Mouse (Mus musculus): ENCODE results near the gene Actr8. TPM values are rescaled to one million over a fixed set of nuclear protein-coding genes. Genes with fewer than 3 reads are reported as not detected.

The Actr8 gene
- 68.4 TPM in 2 replicates for polyA plus RNA-seq (2014; fragmentation: Nextera tagmentation; extraction: Ambion mirVana)

GRCm38 (mm10) chr14:29978254-29979204, at the start of gene Actr8:
Gene Actr8 (plus strand): TSS chr14:29978337.
- 2% methylated on average over 44 of the region's 44 CpGs for WGBS
- peak within 1 kb of the TSS; percentile 77 for H3K4me3 ChIP-seq (ENCODE audit: low read depth, low read length)
- H3K27ac ChIP-seq (replicated peaks; ENCODE audit: low read depth, low read length) = peak within 1 kb of the TSS; percentile 78
- no peaks in the 10 kb centered on the region for H3K9me3 ChIP-seq (replicated peaks; ENCODE audit: control insufficient read depth, low read length)
- no peaks in the 10 kb centered on the region for H3K4me1 ChIP-seq (ENCODE audit: control insufficient read depth, insufficient read depth, low read length)
- H3K9ac ChIP-seq (replicated peaks; ENCODE audit: low read length) = peak within 1 kb of the TSS; percentile 91
- peaks cover 12% of the 10 kb centered on the region for H3K36me3 ChIP-seq (replicated peaks; ENCODE audit: control insufficient read depth, insufficient read depth, low read depth, low read length)
- DNase-seq (ENCODE audit: low spot score) = peak; percentile 94
- ATAC-seq (replicated peaks; ENCODE audit: insufficient number of reproducible peaks, low FRiP score, low TSS enrichment, low read depth) = peak; percentile 98
- peak within 1 kb of the TSS; percentile 61 for H3K4me2 ChIP-seq (ENCODE audit: low read depth, low read length)
- no peaks in the 10 kb centered on the region for H3K27me3 ChIP-seq (ENCODE audit: control insufficient read depth, insufficient read depth, low read length)

DNA sequence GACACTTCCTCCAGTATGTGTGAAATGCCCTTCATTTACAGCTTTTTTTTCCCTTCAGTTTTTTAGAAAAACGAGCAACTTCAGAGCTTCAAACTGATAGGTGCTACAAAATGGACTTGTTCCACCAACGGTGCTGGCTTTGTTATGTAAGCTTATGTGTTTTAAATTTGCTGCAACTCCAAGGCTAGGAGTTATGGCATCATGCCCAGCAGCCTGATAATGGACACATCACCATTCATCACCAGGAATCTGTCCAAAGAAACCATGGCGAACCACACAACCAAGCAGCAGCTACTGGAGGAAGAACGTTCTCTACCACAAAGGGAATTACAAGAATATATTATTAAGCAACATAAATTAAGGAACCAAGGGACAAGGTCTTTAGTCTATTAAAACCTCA, 49.2 kb upstream of the Actr8 start:
- H3K4me3 ChIP-seq (ENCODE audit: low read depth, low read length) = no peak overlapping the region
- H3K4me2 ChIP-seq (ENCODE audit: low read depth, low read length) = no peak overlapping the region
- DNase-seq (ENCODE audit: low spot score) (no peak), ATAC-seq (replicated peaks; ENCODE audit: insufficient number of reproducible peaks, low FRiP score, low TSS enrichment, low read depth) (no peak)
- no peaks in the 10 kb centered on the region for H3K4me1 ChIP-seq (ENCODE audit: control insufficient read depth, insufficient read depth, low read length)
- H3K27ac ChIP-seq (replicated peaks; ENCODE audit: low read depth, low read length) = no peak overlapping the region
- WGBS = 85% methylated on average over 4 of the region's 4 CpGs
- no peaks in the 10 kb centered on the region for H3K36me3 ChIP-seq (replicated peaks; ENCODE audit: control insufficient read depth, insufficient read depth, low read depth, low read length)
- H3K27me3 ChIP-seq (ENCODE audit: control insufficient read depth, insufficient read depth, low read length) = no peaks in the 10 kb centered on the region
- no peaks in the 10 kb centered on the region for H3K9me3 ChIP-seq (replicated peaks; ENCODE audit: control insufficient read depth, low read length)
- H3K9ac ChIP-seq (replicated peaks; ENCODE audit: low read length) = no peak overlapping the region

DNA sequence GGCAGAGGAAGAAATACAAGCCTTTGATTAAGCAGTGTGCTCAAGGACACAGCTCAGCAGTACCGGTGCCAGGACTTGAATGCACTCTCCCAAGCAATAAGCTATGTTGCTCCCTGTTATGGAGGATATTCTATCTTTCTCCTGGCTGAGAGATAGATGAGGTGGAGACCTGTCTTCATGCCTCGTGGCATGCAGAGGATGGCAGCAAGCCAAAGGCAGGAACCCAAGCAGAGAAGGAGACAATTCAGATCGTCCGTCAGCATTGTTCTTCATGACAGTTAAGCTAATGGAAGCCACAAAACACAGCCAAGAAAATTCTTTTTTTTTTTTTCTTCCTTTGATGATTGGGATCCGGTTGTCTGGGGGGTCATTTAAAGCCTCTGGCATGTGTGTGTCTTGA, 42.6 kb upstream of the Actr8 start:
- H3K4me3 ChIP-seq (ENCODE audit: low read depth, low read length) = no peak overlapping the region
- 78% methylated on average over 5 of the region's 5 CpGs for WGBS
- no peak for ATAC-seq (replicated peaks; ENCODE audit: insufficient number of reproducible peaks, low FRiP score, low TSS enrichment, low read depth)

GRCm38 (mm10) chr14:29937466-29937865, 40.7 kb upstream of the Actr8 start:
- Histone ChIP-seq H3K27me3 (ENCODE audit: control insufficient read depth, insufficient read depth, low read length) (no peaks in the 10 kb centered on the region), H3K4me1 (ENCODE audit: control insufficient read depth, insufficient read depth, low read length) (no peaks in the 10 kb centered on the region), H3K4me3 (ENCODE audit: low read depth, low read length) (no peak overlapping the region), H3K9ac (replicated peaks; ENCODE audit: low read length) (no peak overlapping the region), H3K36me3 (replicated peaks; ENCODE audit: control insufficient read depth, insufficient read depth, low read depth, low read length) (no peaks in the 10 kb centered on the region), H3K27ac (replicated peaks; ENCODE audit: low read depth, low read length) (no peak overlapping the region), H3K4me2 (ENCODE audit: low read depth, low read length) (no peak overlapping the region), H3K9me3 (replicated peaks; ENCODE audit: control insufficient read depth, low read length) (no peaks in the 10 kb centered on the region)
- ATAC-seq (replicated peaks; ENCODE audit: insufficient number of reproducible peaks, low FRiP score, low TSS enrichment, low read depth) = no peak
- peak; percentile 3 for DNase-seq (ENCODE audit: low spot score)
- 90% methylated on average over 15 of the region's 15 CpGs for WGBS

More for the DNA sequence above, 42.6 kb upstream of the Actr8 start:
- no peak for DNase-seq (ENCODE audit: low spot score)
- no peak overlapping the region for H3K4me2 ChIP-seq (ENCODE audit: low read depth, low read length)
- H3K27me3 ChIP-seq (ENCODE audit: control insufficient read depth, insufficient read depth, low read length) = no peaks in the 10 kb centered on the region
- no peaks in the 10 kb centered on the region for H3K9me3 ChIP-seq (replicated peaks; ENCODE audit: control insufficient read depth, low read length)
- no peaks in the 10 kb centered on the region for H3K36me3 ChIP-seq (replicated peaks; ENCODE audit: control insufficient read depth, insufficient read depth, low read depth, low read length)
- no peak overlapping the region for H3K27ac ChIP-seq (replicated peaks; ENCODE audit: low read depth, low read length)
- no peak overlapping the region for H3K9ac ChIP-seq (replicated peaks; ENCODE audit: low read length)
- no peaks in the 10 kb centered on the region for H3K4me1 ChIP-seq (ENCODE audit: control insufficient read depth, insufficient read depth, low read length)

DNA sequence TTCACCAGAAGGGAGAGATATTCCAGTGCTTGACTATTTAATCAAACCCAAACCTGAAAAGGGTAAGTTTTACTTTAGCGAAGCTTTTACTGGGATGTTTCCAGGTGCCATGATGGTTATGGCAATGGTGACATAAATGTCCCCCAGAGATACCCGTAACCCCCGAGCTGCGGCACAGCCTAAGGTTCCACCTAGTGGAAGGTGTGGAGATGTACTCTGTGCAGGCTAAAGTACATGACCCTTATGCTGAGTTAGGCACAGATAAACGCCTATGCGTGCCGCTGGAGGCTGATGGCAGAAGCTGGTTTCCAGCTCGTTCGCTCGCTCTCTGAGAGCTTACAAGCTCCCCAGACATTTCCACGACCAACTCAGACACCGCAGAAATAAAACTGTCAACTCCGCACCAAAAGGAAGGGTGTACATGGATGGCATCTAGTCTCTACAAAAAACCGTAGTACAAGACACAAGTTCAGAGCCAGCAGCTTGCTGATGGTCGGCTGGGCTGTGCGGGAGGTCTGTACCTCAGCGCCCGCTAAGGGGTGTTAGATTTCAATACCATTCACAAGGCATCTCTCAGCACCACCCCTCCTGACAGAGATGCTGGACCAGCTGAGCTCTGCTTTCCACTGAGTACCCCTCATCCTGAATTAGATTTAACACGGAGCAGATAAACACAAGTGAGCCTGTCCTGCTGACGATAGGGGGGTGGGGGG, 38.4 kb upstream of the Actr8 start:
- DNase-seq (ENCODE audit: low spot score) (peak; percentile 49), ATAC-seq (replicated peaks; ENCODE audit: insufficient number of reproducible peaks, low FRiP score, low TSS enrichment, low read depth) (peak; percentile 48; the same call in 1 of the 2 replicates)
- H3K36me3 ChIP-seq (replicated peaks; ENCODE audit: control insufficient read depth, insufficient read depth, low read depth, low read length) = no peaks in the 10 kb centered on the region
- WGBS = 48% methylated on average over 20 of the region's 20 CpGs
- no peak overlapping the region for H3K27ac ChIP-seq (replicated peaks; ENCODE audit: low read depth, low read length)
- H3K4me2 ChIP-seq (ENCODE audit: low read depth, low read length) = no peak overlapping the region
- no peaks in the 10 kb centered on the region for H3K4me1 ChIP-seq (ENCODE audit: control insufficient read depth, insufficient read depth, low read length)
- H3K9me3 ChIP-seq (replicated peaks; ENCODE audit: control insufficient read depth, low read length) = no peaks in the 10 kb centered on the region
- H3K9ac ChIP-seq (replicated peaks; ENCODE audit: low read length) = no peak overlapping the region
- H3K4me3 ChIP-seq (ENCODE audit: low read depth, low read length) = no peak overlapping the region
- H3K27me3 ChIP-seq (ENCODE audit: control insufficient read depth, insufficient read depth, low read length) = no peaks in the 10 kb centered on the region

- H3K27ac ChIP-seq (replicated peaks; ENCODE audit: low read depth, low read length) = no peak overlapping the region
- no peak overlapping the region for H3K4me2 ChIP-seq (ENCODE audit: low read depth, low read length)
- H3K9ac ChIP-seq (replicated peaks; ENCODE audit: low read length) = no peak overlapping the region
- no peaks in the 10 kb centered on the region for H3K27me3 ChIP-seq (ENCODE audit: control insufficient read depth, insufficient read depth, low read length)
- no peak; the same call in 1 of the 2 replicates for ATAC-seq (replicated peaks; ENCODE audit: insufficient number of reproducible peaks, low FRiP score, low TSS enrichment, low read depth)
- no peaks in the 10 kb centered on the region for H3K36me3 ChIP-seq (replicated peaks; ENCODE audit: control insufficient read depth, insufficient read depth, low read depth, low read length)
- WGBS = 35% methylated on average over 10 of the region's 10 CpGs
- DNase-seq (ENCODE audit: low spot score) = peak; percentile 28
- no peaks in the 10 kb centered on the region for H3K9me3 ChIP-seq (replicated peaks; ENCODE audit: control insufficient read depth, low read length)
- no peak overlapping the region for H3K4me3 ChIP-seq (ENCODE audit: low read depth, low read length)
- no peaks in the 10 kb centered on the region for H3K4me1 ChIP-seq (ENCODE audit: control insufficient read depth, insufficient read depth, low read length)
Observed at GRCm38 (mm10) chr14:29940313-29940812, 37.8 kb upstream of the Actr8 start.

- no peaks in the 10 kb centered on the region for H3K4me1 ChIP-seq (ENCODE audit: control insufficient read depth, insufficient read depth, low read length)
- no peaks in the 10 kb centered on the region for H3K36me3 ChIP-seq (replicated peaks; ENCODE audit: control insufficient read depth, insufficient read depth, low read depth, low read length)
- H3K27ac ChIP-seq (replicated peaks; ENCODE audit: low read depth, low read length) = no peak overlapping the region
- H3K9me3 ChIP-seq (replicated peaks; ENCODE audit: control insufficient read depth, low read length) = no peaks in the 10 kb centered on the region
- H3K27me3 ChIP-seq (ENCODE audit: control insufficient read depth, insufficient read depth, low read length) = no peaks in the 10 kb centered on the region
- 21% methylated on average over 2 of the region's 2 CpGs for WGBS
- no peak overlapping the region for H3K4me2 ChIP-seq (ENCODE audit: low read depth, low read length)
- no peak overlapping the region for H3K9ac ChIP-seq (replicated peaks; ENCODE audit: low read length)
- ATAC-seq (replicated peaks; ENCODE audit: insufficient number of reproducible peaks, low FRiP score, low TSS enrichment, low read depth) = no peak
- no peak overlapping the region for H3K4me3 ChIP-seq (ENCODE audit: low read depth, low read length)
- peak; percentile 79 for DNase-seq (ENCODE audit: low spot score)
Observed at GRCm38 (mm10) chr14:29940877-29941276, 37.3 kb upstream of the Actr8 start.

Measured in embryonic facial prominence, embryonic 11.5 days (tissue).